Mouse (Mus musculus) brain, adult 2 months (tissue): ENCODE results near the gene Sema5b.
A peak's percentile ranks its signal among the peaks of the same experiment; 100 is the strongest.

ENCODE experiments used
- DNase-seq: peaks from one replicate; pipeline ENCODE4 v3.0.0; 2011; ENCODE audit warnings: low read depth, low spot score

Gene Sema5b

GRCm38 (mm10) chr16:35630470-35631183 lies 89.7 kb downstream of the Sema5b start:
- no peak for DNase-seq

- no peak for DNase-seq
Measured at GRCm38 (mm10) chr16:35633058-35633457, 92.1 kb downstream of the Sema5b start.

- no peak for DNase-seq
Measured at GRCm38 (mm10) chr16:35634971-35635370, 94.0 kb downstream of the Sema5b start.

GRCm38 (mm10) chr16:35639505-35639904 lies 98.6 kb downstream of the Sema5b start:
- DNase-seq: no peak

GRCm38 (mm10) chr16:35648862-35649261 lies 107.9 kb downstream of the Sema5b start:
- DNase-seq: peak; percentile 63

- DNase-seq: peak; percentile 98
Measured at GRCm38 (mm10) chr16:35652206-35652605, 111.3 kb downstream of the Sema5b start.

GRCm38 (mm10) chr16:35652706-35653105 lies 111.8 kb downstream of the Sema5b start:
- peak; percentile 92 for DNase-seq

- DNase-seq: no peak
Measured at GRCm38 (mm10) chr16:35653951-35654350, 113.0 kb downstream of the Sema5b start.

GRCm38 (mm10) chr16:35660222-35660621 lies 119.3 kb downstream of the Sema5b start:
- DNase-seq: no peak

GRCm38 (mm10) chr16:35663831-35664414 lies 123.0 kb downstream of the Sema5b start:
- no peak for DNase-seq

- no peak for DNase-seq
Measured at GRCm38 (mm10) chr16:35664847-35665246, 123.9 kb downstream of the Sema5b start.

GRCm38 (mm10) chr16:35677511-35678113 lies 136.7 kb downstream of the Sema5b start:
- no peak for DNase-seq

- no peak for DNase-seq
Measured at GRCm38 (mm10) chr16:35678476-35678875, 137.5 kb downstream of the Sema5b start.

- DNase-seq: peak; percentile 65
Measured at GRCm38 (mm10) chr16:35681327-35682108, 140.6 kb downstream of the Sema5b start.

- no peak for DNase-seq
Measured at GRCm38 (mm10) chr16:35685027-35685426, 144.1 kb downstream of the Sema5b start.

- peak; percentile 59 for DNase-seq
Measured at GRCm38 (mm10) chr16:35686491-35686890, 145.5 kb downstream of the Sema5b start.

- DNase-seq: no peak
Measured at GRCm38 (mm10) chr16:35691606-35692005, 150.7 kb downstream of the Sema5b start.

- no peak for DNase-seq
Measured at GRCm38 (mm10) chr16:35694250-35694846, 153.4 kb downstream of the Sema5b start.

GRCm38 (mm10) chr16:35696103-35696502 lies 155.2 kb downstream of the Sema5b start:
- DNase-seq: no peak

- DNase-seq: peak; percentile 84
Measured at GRCm38 (mm10) chr16:35701823-35702222, 160.9 kb downstream of the Sema5b start.

- DNase-seq: peak; percentile 45
Measured at GRCm38 (mm10) chr16:35703763-35704679, 163.1 kb downstream of the Sema5b start.
